Mouse (Mus musculus): ENCODE measurements around the gene Nbeal2.

Nbeal2 gene

GRCm38 (mm10) chr9:110611471-110611870, 42.5 kb downstream of the Nbeal2 start:
- CTCF ChIA-PET, result interaction anchor here in 2 of 4 experiments (0.6 kb wide), 2 partner anchors 43 to 163 kb away, joined by 3 to 9 read pairs; no protein-coding TSS in a partner anchor
- POLR2A ChIA-PET, result interaction anchor here in 1 of 4 experiments (0.7 kb wide), 1 partner anchor 20 kb away, joined by 6 read pairs; no protein-coding TSS in a partner anchor

DNA sequence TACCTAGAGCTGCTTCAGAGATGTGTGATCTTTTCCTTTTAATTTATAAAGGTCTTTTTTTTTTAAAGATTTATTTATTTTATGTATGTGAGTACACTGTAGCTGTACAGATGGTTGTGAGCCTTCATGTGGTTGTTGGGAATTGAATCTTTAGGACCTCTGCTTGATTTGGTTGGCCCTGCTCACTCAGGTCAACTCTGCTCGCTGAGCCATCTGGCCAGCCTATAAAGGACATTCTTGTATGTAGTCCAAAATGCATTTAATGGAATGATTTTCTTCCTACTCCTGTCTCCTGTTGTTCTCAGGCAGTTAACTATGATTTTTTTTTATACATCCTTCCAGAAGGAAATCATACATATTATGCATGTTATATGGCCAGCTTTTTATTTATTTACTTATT, 70.4 kb downstream of the Nbeal2 start:
- CTCF ChIA-PET, result interaction anchor here in 3 of 4 experiments (0.9 to 1.6 kb wide), 6 partner anchors 36 to 198 kb away, joined by 3 to 5 read pairs (median 4); no protein-coding TSS in a partner anchor
- POLR2A ChIA-PET, result interaction anchor here (0.6 to 2.8 kb wide), 9 partner anchors 9 to 1999 kb away, joined by 3 to 8 read pairs (median 3); no protein-coding TSS in a partner anchor

- POLR2A ChIA-PET, result interaction anchor here in 1 of 4 experiments (0.8 to 2.8 kb wide), 4 partner anchors 11 to 50 kb away, joined by 3 to 8 read pairs (median 4); no protein-coding TSS in a partner anchor
- CTCF ChIA-PET, result interaction anchor here in 3 of 4 experiments (1.2 to 1.6 kb wide), 4 partner anchors 38 to 199 kb away, joined by 3 to 5 read pairs (median 4); no protein-coding TSS in a partner anchor
These were observed 71.8 kb downstream of the Nbeal2 start for GRCm38 (mm10) chr9:110582161-110582560.

Measured in embryonic stem cell, embryonic (primary cell).